Mouse (Mus musculus) embryo, embryonic 9.5 days (tissue): Measurements from ENCODE around the gene Ndufc1.
"Not testable (repeated sequence)": the region's sequence is repeated elsewhere in the genome, so short reads cannot be mapped to it uniquely, and the experiment has no call there.

ENCODE experiments used
- DNase-seq: peaks from one replicate; pipeline ENCODE4 v3.0.0-alpha.2; 2017; ENCODE audit errors: extremely low spot score

Ndufc1 gene

DNA sequence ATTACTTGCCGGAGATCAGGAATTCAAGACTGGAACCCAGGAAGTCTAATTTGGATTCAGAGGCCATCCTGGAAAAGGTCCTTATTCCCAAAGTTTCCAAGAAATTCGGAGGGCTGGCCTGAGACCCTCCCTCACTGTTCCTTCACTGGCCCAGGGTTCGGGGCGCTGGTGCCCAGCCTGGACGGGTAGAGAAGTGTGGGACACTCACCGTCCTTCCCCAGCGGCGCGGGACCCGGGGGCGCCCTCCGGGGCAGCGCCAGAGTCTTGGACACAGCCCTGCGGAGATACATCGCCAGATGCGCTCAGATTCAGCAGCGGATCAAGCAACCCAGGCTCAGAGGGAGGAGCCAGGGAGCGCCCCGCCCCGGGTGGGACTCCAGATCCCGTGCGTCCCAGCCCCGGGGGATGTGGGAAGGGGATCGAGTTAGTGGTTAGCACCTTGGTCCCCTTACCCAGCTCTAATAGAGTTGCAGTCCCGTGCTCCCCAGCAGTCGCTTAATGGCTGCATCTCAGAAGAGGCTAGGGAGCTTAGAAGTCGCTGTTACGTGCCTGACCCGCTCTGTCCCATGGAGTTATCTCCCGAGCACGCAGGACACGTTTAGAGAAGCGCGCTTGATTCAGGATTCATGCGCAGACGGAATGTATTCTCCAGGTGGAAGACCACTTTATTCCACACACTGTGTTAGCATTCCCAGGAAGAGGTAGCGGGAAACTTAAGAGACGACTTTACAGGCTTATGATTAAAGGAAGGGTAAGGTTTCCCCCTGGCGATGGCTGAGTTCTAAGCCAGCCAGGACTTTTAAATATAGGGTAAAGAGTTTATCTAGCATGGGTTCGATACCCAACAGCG, 12.3 kb downstream of the Ndufc1 start, which contains the start of gene Mgarp:
TSS of gene Mgarp (minus strand) at position 520 of the 850 bp plus-strand sequence.
- DNase-seq = peak; percentile 89

DNA sequence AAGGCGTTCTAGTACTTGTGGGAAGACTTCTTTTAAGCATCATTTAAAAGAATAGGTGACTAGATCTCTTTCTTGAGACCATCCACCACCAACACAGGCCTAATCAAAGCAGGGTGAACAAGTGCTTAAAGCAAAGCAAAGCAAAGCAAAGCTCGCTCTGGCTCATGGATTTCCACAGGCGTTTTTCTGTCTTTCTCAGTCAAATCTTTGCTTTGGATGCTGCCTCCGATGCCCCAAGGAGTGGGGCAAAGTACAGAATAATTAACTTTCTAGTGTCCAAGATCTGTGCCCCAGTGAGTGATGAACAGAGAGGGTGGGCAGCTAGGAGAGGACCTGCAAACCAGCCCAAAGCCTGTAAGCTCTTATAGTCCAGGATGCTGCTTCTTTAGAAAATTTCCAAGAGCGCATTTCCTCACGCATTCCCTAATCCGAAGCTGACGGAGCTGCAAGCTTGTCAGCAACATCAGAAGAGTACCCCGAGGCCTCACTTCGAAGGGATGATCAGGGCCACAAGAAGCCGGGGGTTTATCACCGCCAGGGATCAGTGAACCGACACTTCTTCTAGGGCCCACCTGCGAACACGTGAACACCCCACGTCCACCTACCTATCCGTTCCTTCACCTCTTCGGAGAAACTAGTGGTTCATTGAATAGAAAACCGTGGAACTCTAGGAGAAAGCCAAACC, 13.2 kb downstream of the Ndufc1 start:
- peak; percentile 27 for DNase-seq

DNA sequence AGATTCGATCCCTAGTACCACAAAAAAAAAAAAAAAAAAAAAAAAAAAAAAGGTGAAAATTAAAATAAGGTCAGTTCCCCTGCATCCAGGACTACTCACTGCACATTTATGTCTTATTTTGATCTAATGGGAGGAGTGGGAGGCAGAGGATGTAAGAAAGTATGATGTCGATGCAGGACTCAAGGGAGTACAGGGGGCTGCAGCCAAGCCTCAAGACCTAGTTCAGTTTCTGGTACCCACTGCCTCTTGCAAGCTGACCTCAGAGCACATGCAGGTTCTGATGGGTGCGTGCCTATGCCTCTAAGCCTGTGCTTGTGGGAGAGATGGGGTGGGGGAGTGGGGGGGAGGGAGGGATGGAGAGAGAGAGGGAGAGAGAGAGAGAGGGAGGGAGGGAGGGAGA, 13.9 kb downstream of the Ndufc1 start:
- DNase-seq = no peak

DNA sequence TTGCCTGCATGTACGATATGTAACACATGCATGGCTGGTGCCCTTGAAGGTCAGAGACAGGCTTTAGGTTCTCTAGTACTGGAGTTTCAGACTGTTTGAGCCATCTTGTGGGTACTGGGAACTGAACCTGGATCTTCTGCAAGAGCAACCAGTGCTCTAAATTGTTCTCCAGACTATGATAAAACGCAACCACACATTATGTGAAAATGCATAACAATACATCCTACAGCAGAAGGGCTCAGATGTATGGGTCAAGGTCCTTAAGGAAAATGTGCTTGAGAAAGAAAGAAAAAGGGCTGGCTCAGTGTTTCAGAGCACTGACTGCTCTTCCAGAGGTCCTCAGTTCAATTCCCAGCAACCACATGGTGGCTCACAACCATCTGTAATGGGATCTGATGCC, 15.1 kb downstream of the Ndufc1 start:
- no peak for DNase-seq

DNA sequence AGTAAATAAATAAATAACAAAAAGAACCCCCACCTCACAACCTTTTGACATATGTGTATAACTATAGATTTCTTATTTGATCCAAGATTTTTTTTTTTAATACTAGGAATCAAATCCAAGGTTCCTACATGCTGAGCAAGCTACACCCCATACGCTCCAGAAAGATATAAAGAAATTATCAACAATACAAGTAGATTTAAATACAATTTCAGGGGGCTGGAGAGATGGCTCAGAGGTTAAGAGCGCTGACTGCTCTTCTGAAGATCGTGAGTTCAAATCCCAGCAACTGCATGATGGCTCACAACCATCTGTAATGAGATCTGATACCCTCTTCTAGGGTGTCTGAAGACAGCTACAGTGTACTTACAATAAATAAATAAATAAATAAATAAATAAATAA, 15.8 kb downstream of the Ndufc1 start:
- not testable (repeated sequence) for DNase-seq

DNA sequence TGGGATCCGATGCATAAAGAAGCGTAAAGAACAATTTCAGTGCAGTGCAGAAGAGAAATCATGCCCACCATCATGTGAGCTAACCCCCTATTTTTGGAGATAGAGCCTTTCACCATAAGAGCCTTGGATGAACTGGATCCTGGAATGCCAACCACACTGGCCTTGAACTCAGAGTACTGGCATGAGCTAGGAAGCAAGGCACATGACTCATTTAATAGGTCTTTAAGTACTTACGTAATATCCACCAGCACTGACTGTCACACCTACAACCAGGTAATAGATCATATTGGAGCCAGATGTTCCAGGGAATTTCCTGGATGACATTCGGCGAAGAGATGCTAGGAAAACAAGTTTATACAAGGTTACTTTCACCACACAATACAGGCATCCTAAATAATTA, 17.2 kb downstream of the Ndufc1 start:
- no peak for DNase-seq

GRCm38 (mm10) chr3:51391095-51391494, 17.7 kb downstream of the Ndufc1 start:
- DNase-seq = no peak

GRCm38 (mm10) chr3:51388904-51389303, 19.9 kb downstream of the Ndufc1 start:
- peak; percentile 45 for DNase-seq

DNA sequence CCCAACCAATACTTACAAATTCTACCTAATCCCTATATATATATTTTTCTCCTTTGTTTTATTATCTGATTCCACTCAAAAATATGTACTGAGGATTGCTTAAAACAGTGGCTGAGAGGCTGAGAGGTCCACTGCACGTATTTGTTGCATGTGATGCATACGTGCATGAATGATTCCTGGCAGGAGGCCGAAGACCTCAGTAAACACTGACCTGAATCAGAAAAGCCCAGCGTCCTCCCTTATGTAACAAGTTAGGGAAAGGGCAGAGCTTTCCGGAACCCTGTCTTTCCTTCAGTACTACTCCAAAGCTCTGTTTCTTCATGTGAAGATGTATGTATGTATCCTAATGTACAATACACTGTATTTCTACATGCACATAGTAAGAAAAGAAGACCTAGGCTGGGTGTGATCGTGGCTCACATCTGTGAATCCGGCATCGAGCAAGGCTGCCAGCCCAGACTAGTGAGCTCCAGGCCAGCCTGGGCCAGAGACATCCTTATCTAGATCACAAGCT, 20.9 kb downstream of the Ndufc1 start:
- DNase-seq = no peak

DNA sequence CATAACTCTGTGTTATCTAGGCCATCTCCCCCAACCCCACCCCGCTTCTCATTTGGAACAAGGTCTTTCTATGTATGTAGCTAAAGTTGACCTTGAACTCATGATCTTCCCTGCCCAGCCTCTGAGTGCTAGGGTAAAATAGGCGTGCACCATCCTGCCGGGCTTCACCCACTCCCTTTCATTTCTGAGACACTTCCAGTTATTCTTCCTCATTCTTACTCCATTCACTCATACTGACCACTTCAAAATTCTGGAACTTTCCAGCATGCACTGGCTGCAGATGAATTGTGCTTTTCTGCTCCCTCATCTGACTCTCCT, 21.7 kb downstream of the Ndufc1 start:
- no peak for DNase-seq

DNA sequence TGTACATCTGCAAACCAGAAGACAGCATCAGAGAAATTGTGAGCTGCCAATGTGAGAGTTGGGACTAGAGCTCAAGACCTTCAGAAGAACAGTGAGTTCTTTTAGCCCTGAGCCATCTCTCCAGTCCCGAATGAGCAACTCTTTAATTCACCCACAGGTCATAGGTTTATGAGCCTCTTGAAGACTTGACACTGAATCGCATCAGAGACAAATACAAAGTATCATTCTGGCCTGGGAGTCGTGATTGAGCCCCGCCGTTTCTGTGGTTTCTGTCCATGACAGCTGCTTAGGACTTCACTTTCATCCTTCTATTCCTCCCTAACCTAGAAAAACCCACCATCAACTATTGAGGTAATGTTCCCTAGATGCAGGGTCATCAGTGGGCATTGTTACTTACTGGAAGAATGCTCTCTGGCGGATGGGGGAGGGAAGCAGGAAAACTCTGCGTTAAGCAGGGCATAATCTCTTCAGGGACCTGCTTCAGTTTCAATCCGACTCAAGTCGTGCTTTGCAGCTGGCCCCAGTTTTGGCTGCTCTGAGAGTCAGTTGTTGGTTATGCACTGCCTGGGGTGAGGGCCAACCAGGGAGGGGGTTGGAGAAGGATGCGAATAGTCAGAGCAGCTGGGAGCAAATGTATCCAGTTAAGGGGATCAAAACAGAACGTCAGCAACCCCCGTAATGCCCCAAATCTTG, 22.2 kb downstream of the Ndufc1 start:
- DNase-seq = no peak

GRCm38 (mm10) chr3:51383409-51383808, 25.4 kb downstream of the Ndufc1 start:
- no peak for DNase-seq

DNA sequence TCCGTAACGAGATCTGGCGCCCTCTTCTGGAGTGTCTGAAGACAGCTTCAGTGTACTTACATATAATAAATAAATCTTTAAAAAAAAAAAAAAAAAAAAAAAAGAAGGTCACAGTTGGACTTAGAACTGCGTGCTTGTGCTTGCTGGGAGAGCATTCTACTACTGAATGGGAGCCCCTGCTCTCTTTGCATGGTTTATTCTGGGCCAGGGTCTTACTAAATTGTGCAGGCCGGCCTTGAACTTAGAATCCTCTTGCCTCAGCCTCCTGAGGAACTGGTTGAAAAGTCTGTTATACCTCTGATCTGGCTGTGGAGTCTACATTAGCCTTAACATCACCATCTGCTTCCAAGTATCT, 28.2 kb downstream of the Ndufc1 start:
- no peak for DNase-seq

GRCm38 (mm10) chr3:51379786-51380659, 28.8 kb downstream of the Ndufc1 start:
- DNase-seq = no peak

DNA sequence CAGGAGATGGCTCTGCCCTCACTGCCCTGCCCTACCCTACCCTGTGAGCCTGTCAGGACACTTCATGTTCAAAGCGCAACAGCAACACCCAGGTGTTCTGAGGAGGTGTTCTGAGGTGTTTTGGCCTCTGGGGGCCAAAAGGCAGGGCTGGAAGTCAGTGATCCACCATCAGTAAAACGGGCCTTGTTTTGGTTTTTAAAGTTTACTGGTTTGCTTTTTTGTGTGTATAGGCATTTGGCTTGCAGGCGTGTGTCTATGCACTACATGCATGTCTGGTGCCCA, 30.2 kb downstream of the Ndufc1 start:
- no peak for DNase-seq

DNA sequence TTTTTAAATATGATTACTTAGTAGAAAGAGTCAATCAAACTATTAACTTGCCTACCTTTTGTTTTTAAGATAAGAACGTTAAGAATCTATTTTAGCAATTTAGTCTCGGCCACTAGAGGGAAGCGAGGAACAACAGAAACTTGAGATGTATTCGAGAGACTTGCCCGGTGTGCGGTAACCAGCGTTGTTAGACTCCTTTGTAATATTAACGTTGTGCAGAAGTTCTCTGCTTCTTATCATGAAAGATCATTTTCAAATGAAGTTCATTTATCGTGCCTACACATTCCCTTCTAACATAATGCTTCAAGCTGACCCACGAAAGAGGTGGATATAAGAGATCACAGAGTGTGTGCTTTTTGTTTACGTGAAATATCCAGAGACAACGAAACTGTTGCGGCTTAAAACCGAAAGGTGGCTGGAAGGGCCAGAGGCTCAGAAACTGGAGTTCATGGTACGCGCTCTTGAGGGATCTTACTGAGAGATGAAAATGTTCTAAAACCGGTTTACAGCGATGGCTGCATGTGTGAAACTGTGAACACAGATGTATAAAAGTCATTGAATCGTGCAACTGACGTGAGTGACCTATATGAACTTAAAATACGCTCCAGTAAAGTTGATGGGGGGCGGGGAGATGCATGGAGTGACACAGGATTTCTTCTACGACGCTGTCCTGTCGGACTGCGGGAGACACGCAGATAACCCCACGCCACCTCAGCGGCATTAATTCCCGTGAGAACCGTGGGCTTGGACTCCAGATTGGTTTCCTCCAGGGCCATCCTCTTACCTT, 30.7 kb downstream of the Ndufc1 start:
- peak; percentile 50 for DNase-seq

GRCm38 (mm10) chr3:51375307-51376265, 33.2 kb downstream of the Ndufc1 start:
- no peak for DNase-seq

- no peak for DNase-seq
Measured at GRCm38 (mm10) chr3:51373544-51373943, 35.2 kb downstream of the Ndufc1 start.

DNA sequence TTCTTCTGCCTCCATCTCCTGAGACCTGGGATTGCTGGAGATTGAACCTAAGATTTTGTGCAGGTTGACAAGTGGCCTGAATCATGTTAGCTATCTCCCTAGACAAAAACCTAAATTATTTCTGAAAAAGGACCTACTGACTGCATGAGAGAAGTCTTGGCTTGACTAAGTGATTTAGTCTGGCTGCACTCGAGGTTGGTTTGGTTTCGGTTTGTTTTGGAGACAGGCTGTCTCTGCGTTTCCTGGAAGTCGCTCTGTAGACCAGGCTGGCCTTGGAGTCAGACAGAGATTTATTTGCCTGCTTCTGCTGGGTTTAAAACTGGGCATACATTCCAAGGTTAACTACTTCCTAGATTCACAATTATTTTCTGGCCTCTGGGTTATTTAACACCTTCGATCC, 35.9 kb downstream of the Ndufc1 start:
- DNase-seq = no peak

DNA sequence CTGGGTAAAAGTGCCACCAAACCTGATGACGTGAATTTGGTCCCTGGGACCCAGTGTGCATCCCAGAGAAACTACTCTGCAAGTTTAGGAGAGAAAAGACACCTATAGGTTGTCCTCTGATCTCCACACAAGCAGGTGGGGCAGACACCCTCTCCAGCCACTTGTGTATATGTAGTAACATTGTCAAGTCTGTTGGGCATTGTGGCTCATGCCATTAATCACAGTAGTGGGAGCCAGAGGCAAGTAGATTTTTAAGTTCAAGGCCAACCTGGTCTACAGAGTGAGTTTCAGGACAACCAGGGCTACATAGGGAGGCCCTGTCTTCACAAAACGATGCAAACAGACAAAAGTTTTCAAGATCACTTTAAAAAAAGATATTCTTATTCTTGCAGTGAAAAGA, 37.0 kb downstream of the Ndufc1 start:
- DNase-seq = no peak
